In genomic region chr7:16551581-16551980, GRCm38 (mm10) we compare ENCODE assay signal across 14 mouse cellular contexts.
"Had no signal": no experiment of that assay in that cellular context is flagged by ENCODE, and none has a peak within 500 bp of the region (broad histone marks: within the 10 kb centered on the region; RNA-seq: fewer than 3 reads in every experiment).

No protein-coding gene starts in this region.

- DNase-seq: cerebellum, postnatal 10 days; cerebellum, postnatal 14 days; cerebellum, postnatal 25 days; cerebellum, postnatal 36 days; embryo, embryonic 11 days; forebrain, postnatal 0 days; gastrocnemius, adult 2 months; gastrocnemius, postnatal 10 days; gastrocnemius, postnatal 14 days; gastrocnemius, postnatal 25 days; gastrocnemius, postnatal 36 days; heart, adult 11 months; heart, adult 18-20 months; heart, adult 2 months had no signal
